Mouse (Mus musculus) cortical plate, adult 2 months (tissue): Measurements from ENCODE around the gene Ywhaq.

Source experiments
- CTCF ChIP-seq: fragments of 200-500 bp; IDR thresholded peaks from 2 replicates; pipeline ENCODE4 v1.5.1; 2011; ENCODE audit warnings: mild to moderate bottlenecking, control low read depth, low read length; ENCODE audit not compliant: insufficient read depth; ENCODE audit errors: extremely low read depth
- POLR2A ChIP-seq: fragments of 200-500 bp; IDR thresholded peaks from 2 replicates; pipeline ENCODE4 v1.6.1; 2011; ENCODE audit warnings: mild to moderate bottlenecking, low read length, control low read depth; ENCODE audit not compliant: insufficient read depth; ENCODE audit errors: extremely low read depth

DNA sequence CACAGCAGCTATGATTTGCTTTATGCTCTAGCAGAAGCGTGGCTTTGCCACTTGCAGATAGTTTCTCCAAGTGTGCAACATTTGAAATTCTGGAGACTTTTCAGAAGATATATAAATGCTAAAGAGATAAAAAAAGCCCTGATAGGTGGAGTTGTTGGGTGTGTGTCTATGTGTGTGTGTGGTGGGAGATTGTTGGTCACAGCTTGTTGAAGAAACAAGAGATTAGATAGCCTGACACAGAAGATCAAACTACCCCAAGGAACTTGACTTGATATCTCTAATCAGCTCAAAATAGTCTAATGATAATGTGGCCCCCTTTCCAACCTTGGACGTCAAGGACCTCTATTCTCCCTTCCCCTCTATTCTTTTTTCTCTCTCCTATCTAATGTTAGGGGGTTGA is 6.8 kb downstream of the Ywhaq start:
- TF ChIP-seq CTCF (no peak), POLR2A (no peak)
